Mouse (Mus musculus) splenic B cell, adult 2 months (primary cell): ENCODE measurements around the gene Fam71b.

Experiments
- DNase-seq: peaks from one replicate; pipeline ENCODE4 v3.0.0-alpha.2; 2011; ENCODE audit warnings: low read depth, low spot score
- H3K27me3 ChIP-seq: 2 replicates; pipeline ENCODE4 v1.6.1; 2012; ENCODE audit warnings: mild to moderate bottlenecking, low read length, moderate library complexity, mixed read lengths; ENCODE audit not compliant: control insufficient read depth, poor library complexity, insufficient read depth, severe bottlenecking
- H3K36me3 ChIP-seq: 2 replicates; pipeline ENCODE4 v1.6.1; 2012; ENCODE audit warnings: mild to moderate bottlenecking, low read length, moderate library complexity, mixed read lengths; ENCODE audit not compliant: control insufficient read depth, poor library complexity, insufficient read depth, severe bottlenecking

Fam71b gene

DNA sequence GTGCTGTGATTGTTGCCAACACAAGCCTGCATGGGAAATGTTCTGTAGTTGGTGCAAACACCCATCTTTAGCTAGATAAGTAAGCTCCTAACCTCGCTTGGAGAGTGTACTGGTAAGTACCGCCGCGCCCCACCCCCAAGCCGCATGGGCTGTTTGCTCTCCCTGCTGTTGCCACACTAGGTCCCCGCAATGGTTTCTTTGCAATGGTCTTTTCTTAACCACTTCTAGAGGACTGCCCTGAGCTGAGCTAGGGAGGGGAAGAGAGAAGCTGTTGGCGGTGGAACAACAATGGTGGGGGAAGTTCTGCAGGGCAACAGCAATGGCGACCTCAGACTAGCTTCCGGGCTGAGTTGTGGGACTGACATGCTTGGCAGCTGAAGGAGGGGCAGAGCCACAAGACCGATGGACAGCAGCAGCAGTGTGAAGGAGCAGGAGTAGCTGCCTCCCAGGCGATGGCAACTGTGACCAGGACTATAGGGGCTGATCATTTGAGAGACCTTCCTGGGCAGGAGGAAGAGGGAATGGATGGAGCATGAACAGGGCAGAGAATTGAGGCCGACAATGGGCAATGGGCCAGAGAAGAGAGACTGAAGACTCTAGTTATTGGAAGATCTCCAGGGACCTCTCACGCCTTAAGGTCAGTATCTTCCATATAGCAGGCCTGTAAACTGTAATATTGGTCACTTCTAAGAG is at the start of gene Fam71b:
Gene Fam71b (plus strand): TSS at position 393 of the 693 bp plus-strand sequence.
- peak; percentile 13 for DNase-seq
- Histone ChIP-seq H3K27me3 (no peaks in the 10 kb centered on the region), H3K36me3 (no peaks in the 10 kb centered on the region)

GRCm38 (mm10) chr11:46347756-46348155 is 48.6 kb upstream of the Fam71b start:
- Histone ChIP-seq H3K27me3 (no peaks in the 10 kb centered on the region), H3K36me3 (no peaks in the 10 kb centered on the region)
- DNase-seq, result peak; percentile 29

- peak; percentile 50 for DNase-seq
- H3K27me3 ChIP-seq, result no peaks in the 10 kb centered on the region
- H3K36me3 ChIP-seq, result no peaks in the 10 kb centered on the region
Measured at GRCm38 (mm10) chr11:46348416-46348815, 47.9 kb upstream of the Fam71b start.

DNA sequence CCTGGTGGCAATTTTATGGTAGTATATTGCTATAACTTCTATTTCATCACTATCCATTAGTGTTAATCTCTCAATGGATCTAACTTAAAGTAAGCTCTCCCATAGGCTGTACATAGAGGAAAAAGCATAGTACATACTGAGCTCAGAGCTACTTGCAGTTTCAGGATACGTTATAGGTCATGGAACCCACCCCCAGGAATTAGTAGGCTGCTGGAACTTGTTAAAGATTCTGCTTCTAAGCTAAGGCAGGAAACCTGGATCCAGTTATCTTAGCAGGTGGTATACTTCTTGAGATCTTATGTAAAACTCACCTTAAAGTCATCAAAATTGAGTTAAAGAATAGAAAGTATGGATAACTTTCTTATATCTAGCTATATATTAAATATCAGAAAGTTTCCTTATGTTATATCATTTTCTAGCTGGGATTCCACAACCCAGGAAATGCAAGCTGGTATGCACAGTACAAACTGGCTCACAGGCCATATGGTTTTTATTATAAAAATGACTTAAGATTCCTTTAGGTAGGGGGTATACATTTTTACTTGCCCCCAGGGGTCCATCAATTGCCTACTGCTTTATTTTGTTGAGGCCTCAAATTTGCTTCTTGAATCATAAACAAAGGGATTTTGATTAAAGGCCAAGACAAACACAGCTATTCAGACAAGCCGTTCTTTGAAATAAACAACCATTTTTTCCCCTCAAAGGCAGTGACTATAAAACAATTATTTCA is 46.5 kb upstream of the Fam71b start:
- DNase-seq, result no peak
- no peaks in the 10 kb centered on the region for H3K27me3 ChIP-seq
- no peaks in the 10 kb centered on the region for H3K36me3 ChIP-seq

GRCm38 (mm10) chr11:46358369-46358768 is 38.0 kb upstream of the Fam71b start:
- no peak for DNase-seq

GRCm38 (mm10) chr11:46360991-46361665 is 35.2 kb upstream of the Fam71b start:
- no peak for DNase-seq
- Histone ChIP-seq H3K27me3 (no peaks in the 10 kb centered on the region), H3K36me3 (no peaks in the 10 kb centered on the region)

More at GRCm38 (mm10) chr11:46358369-46358768, 38.0 kb upstream of the Fam71b start:
- Histone ChIP-seq H3K36me3 (no peaks in the 10 kb centered on the region), H3K27me3 (no peaks in the 10 kb centered on the region)

DNA sequence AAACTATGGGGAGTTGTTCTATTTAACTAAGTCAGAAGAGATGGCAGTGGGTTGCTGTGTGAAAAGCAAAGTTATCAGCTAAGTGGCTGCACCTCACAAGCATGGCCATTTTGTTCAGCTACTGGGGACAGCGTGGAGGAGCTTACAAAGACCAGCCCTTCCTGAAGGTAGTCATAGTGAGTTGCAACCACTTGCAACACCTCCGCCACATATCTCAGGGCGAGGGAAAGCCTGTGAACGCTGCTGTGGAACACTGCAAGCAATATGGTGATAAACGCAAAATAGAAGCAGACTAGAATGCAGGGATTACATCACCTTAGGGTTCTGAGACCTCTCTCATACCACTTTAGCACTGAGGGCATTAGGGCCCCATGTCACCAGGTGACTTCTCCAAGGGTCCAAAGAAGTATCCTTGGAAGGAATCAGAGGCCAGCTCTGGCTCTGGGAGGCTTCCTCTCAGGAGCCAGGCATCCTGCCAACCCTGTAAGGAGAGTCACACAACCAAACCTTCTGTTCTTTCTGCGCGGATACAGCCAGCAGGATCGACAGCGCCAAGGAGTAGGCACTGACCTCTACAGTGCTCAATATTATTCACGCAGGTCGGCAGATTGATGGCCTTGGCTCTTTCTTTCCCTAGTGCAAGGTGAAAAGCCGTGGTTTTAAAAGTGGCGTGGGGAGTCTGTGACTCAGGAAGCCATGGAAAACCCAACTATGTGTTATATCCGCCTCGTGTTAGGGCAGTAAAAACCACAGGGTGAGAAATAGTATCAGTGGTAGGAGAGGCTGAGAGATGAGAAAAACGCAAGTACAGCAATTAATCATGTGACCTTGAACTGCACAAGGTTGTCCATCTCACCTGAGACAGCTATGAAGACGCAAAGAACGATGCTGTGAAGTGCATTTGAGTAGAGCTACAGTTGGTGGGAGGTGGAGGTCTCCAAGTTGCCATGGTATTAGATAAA is 34.0 kb upstream of the Fam71b start:
- Histone ChIP-seq H3K36me3 (no peaks in the 10 kb centered on the region), H3K27me3 (no peaks in the 10 kb centered on the region)
- DNase-seq, result no peak

- Histone ChIP-seq H3K36me3 (no peaks in the 10 kb centered on the region), H3K27me3 (no peaks in the 10 kb centered on the region)
- DNase-seq, result no peak
Measured at GRCm38 (mm10) chr11:46363864-46364263, 32.5 kb upstream of the Fam71b start.

DNA sequence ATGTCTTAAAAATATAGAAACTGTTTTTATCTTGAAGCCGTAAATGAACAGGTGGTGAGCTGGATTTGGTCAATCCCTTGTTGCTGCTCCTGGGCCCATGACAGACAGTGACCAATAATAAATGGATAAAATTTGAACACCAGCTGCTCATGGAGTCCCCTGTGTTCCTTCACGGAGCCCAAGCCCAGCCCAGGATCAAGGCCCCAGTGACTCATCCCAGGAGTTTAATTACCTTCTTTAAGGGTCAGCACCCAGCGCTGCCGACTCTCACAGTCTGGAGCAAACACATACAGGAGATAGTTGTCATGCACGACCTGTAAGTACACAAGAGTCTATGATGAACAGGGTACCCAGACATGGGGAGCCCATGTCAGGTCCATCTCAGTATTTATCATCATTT is 30.6 kb upstream of the Fam71b start:
- no peaks in the 10 kb centered on the region for H3K36me3 ChIP-seq
- DNase-seq, result no peak
- H3K27me3 ChIP-seq, result no peaks in the 10 kb centered on the region

- H3K27me3 ChIP-seq, result no peaks in the 10 kb centered on the region
- no peaks in the 10 kb centered on the region for H3K36me3 ChIP-seq
- no peak for DNase-seq
Measured at GRCm38 (mm10) chr11:46366357-46366756, 30.0 kb upstream of the Fam71b start.

DNA sequence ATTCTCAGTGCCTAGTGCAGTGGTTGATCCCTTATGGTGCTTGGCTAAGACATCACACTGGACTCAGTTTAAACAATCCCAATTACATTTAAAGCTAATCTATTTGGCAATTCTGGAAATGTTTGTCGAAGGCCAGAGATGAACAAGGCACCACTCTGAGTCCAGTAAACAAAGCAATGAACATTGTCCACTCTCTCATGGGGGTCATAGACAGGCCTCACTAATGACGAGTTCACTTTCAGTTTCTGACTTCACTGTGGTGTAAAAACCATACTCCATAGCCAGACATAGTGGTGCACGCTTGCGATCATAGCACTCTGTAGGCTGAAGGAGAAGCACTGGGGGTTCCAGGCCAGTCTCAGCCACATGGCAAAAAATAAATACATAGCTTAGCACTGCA is 25.9 kb upstream of the Fam71b start:
- DNase-seq, result peak; percentile 12
- Histone ChIP-seq H3K36me3 (no peaks in the 10 kb centered on the region), H3K27me3 (no peaks in the 10 kb centered on the region)

DNA sequence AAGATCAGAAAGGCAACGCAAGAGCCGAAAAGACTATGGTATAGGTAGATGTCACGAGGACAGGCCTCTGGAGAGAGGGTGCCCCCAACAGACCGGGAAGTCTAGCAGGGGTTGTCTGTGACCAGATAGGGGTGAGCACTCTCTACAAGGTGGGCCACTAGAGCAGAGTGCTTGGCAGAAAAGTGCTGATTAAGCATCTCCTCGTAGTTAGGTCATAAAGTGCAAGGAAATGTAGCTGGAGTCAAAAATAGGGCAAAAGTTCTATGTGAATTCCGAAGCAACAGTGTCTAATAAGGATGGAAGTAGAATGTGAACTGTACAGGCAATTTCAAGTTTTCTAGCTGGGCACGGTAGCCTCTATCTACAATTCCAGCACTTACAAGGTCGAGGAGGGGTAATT is 25.1 kb upstream of the Fam71b start:
- Histone ChIP-seq H3K27me3 (no peaks in the 10 kb centered on the region), H3K36me3 (no peaks in the 10 kb centered on the region)
- DNase-seq, result no peak

DNA sequence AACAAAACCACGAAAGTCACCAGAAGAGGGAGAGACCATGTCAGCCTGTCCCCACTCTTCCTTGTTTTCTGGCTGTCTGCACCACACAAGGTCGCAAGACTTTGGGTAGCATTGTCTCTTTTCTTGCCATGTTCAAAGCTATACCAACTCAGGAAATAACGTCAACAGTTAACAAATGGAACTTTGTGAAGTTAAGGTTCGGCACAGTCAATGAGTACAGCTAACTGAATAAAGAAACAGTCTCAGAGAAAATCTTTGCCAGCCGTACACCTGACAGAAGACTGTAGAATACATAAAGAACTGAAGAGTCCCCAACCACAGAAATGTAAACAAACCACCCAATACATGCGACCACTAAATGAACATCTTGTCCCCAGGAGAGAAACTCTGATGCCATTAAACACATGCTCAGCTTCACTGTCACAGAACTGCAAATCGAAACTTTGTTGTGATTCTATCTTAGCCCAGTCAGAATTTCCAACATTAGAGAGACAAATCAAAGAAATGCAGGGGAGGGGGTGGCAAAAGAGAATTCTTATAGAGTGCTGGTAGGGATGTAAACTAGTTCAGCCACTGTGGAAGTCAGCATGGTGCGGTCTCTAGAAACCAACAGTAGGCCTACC is 23.9 kb upstream of the Fam71b start:
- H3K27me3 ChIP-seq, result no peaks in the 10 kb centered on the region
- DNase-seq, result no peak
- H3K36me3 ChIP-seq, result no peaks in the 10 kb centered on the region
